Mouse (Mus musculus) urinary bladder, postnatal 10 days (tissue): ENCODE results near the gene Exoc5.
"Not testable (repeated sequence)": the region's sequence is repeated elsewhere in the genome, so short reads cannot be mapped to it uniquely, and the experiment has no call there.

ENCODE experiments used
- DNase-seq: peaks from one replicate; pipeline ENCODE4 v3.0.0; 2022; ENCODE audit warnings: low spot score

Gene Exoc5

GRCm38 (mm10) chr14:49066274-49066823 is at the start of gene Exoc5:
Gene Exoc5 (minus strand): TSS chr14:49066653.
- peak; percentile 91 for DNase-seq

- not testable (repeated sequence) for DNase-seq
Measured at GRCm38 (mm10) chr14:49091755-49092154, 25.3 kb upstream of the Exoc5 start.

GRCm38 (mm10) chr14:49091277-49091676 is 24.8 kb upstream of the Exoc5 start:
- no peak for DNase-seq

GRCm38 (mm10) chr14:49090102-49090501 is 23.6 kb upstream of the Exoc5 start:
- no peak for DNase-seq

- no peak for DNase-seq
Measured at GRCm38 (mm10) chr14:49089461-49090058, 23.1 kb upstream of the Exoc5 start.

- no peak for DNase-seq
Measured at GRCm38 (mm10) chr14:49088155-49089048, 21.9 kb upstream of the Exoc5 start.

GRCm38 (mm10) chr14:49086522-49086921 is 20.1 kb upstream of the Exoc5 start:
- DNase-seq: no peak

GRCm38 (mm10) chr14:49078820-49079219 is 12.4 kb upstream of the Exoc5 start:
- DNase-seq: no peak

GRCm38 (mm10) chr14:49074361-49074760 is 7.9 kb upstream of the Exoc5 start:
- DNase-seq: no peak

GRCm38 (mm10) chr14:49073896-49074295 is 7.4 kb upstream of the Exoc5 start:
- no peak for DNase-seq

GRCm38 (mm10) chr14:49072837-49073236 is 6.4 kb upstream of the Exoc5 start:
- DNase-seq: no peak

GRCm38 (mm10) chr14:49065529-49066273 is 752 bp downstream of the Exoc5 start, which contains the start of gene Ap5m1:
Gene Ap5m1 (plus strand): TSS chr14:49066097.
- no peak for DNase-seq

GRCm38 (mm10) chr14:49063838-49064237 is 2.6 kb downstream of the Exoc5 start:
- no peak for DNase-seq

- DNase-seq: no peak
Measured at GRCm38 (mm10) chr14:49049492-49049891, 17.0 kb downstream of the Exoc5 start.

- no peak for DNase-seq
Measured at GRCm38 (mm10) chr14:49045610-49046009, 20.8 kb downstream of the Exoc5 start.

- no peak for DNase-seq
Measured at GRCm38 (mm10) chr14:49028991-49029390, 37.5 kb downstream of the Exoc5 start.

- no peak for DNase-seq
Measured at GRCm38 (mm10) chr14:49027779-49028368, 38.6 kb downstream of the Exoc5 start.

- no peak for DNase-seq
Measured at GRCm38 (mm10) chr14:49027040-49027778, 39.2 kb downstream of the Exoc5 start.

- DNase-seq: no peak
Measured at GRCm38 (mm10) chr14:49019765-49020164, 46.7 kb downstream of the Exoc5 start.

GRCm38 (mm10) chr14:49008399-49009189 is 57.9 kb downstream of the Exoc5 start:
- DNase-seq: no peak
